Mouse (Mus musculus): ENCODE measurements at regions not wholly inside any gene's neighbourhood (a gene's known extent, or its start where the extent isn't known, plus 50 kb on each side); places are given as distances from the start of the nearest gene placed in this dataset.

DNA sequence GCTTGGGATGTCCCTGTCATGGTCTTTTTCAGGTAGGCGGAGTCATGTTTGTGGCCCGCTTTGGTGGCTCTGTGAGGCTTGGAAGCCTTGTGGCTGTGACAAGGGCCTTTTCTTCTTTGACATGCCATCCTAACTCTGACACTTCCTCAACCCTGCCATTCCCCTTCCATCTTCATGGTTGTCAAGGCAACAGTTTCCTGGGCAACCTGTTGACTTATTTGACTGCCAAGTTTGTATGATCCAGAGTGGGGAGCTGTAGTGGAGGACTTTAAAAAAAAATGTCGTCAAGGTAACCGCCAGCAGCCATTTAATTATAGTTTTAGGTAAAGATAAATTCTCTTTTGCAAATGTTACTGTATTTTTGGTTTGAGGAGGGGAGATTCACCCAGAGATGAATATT is 56.8 kb upstream of the Kcng1 start:
- no peak for DNase-seq (ENCODE audit: low read depth, low spot score)

DNA sequence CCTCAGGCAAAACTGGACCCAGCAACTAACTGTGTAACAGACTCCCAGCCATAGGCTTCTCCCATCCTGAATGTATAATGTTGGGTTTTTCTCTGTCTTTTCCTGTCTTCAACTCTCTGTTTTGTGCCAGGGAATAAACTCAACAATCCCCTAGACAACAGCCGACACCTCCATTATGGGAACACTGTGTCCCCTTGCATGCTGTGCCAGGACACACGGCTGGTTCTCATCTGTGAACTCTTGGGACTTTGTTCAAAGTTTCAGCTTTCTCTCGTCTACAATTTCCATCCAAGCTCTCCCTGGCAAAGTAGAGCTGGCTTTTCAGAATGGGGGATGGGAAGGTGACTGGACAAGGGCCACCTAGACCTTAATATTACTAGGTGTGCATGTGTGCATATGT is 56.1 kb upstream of the Kcng1 start:
- DNase-seq (ENCODE audit: low read depth, low spot score) = no peak

GRCm38 (mm10) chr2:168335739-168336385 is 54.3 kb upstream of the Kcng1 start:
- no peak for DNase-seq (ENCODE audit: low read depth, low spot score)

GRCm38 (mm10) chr2:168334241-168334588 is 52.7 kb upstream of the Kcng1 start:
- no peak for DNase-seq (ENCODE audit: low read depth, low spot score)

- no peak for DNase-seq (ENCODE audit: low read depth, low spot score)
Observed at GRCm38 (mm10) chr2:168333552-168334240, 52.2 kb upstream of the Kcng1 start.

GRCm38 (mm10) chr2:168332972-168333371 is 51.4 kb upstream of the Kcng1 start:
- DNase-seq (ENCODE audit: low read depth, low spot score) = no peak

Measured in CD4-positive, CD25-positive, alpha-beta regulatory T cell, adult 2 months (primary cell).